Mouse (Mus musculus): ENCODE results near the gene Gm21992. TPM values are rescaled to one million over a fixed set of nuclear protein-coding genes. Genes with fewer than 3 reads are reported as not detected.

Gm21992 gene
- polyA plus RNA-seq, 1 experiment from 2014 or later, result 35.8 TPM

- Histone ChIP-seq H3K4me3 (ENCODE audit: low read depth, low read length) (peak overlapping the region; percentile 51), H3K9ac (replicated peaks; ENCODE audit: low read depth, low read length) (peak overlapping the region; percentile 45), H3K27ac (ENCODE audit: low read length) (no peak overlapping the region), H3K4me1 (ENCODE audit: control insufficient read depth, insufficient read depth, low read length) (0 out of 2 replicates have a peak, but pooled peaks cover 6% of the 10 kb centered on the region), H3K27me3 (ENCODE audit: control insufficient read depth, insufficient read depth, low read length) (peaks cover 23% of the 10 kb centered on the region; the same call in 1 of the 2 replicates), H3K36me3 (ENCODE audit: control insufficient read depth, insufficient read depth, low read length) (no peaks in the 10 kb centered on the region), H3K4me2 (replicated peaks; ENCODE audit: low read depth, low read length) (peak overlapping the region; percentile 99), H3K9me3 (ENCODE audit: control insufficient read depth, low read depth, low read length) (no peaks in the 10 kb centered on the region)
- ATAC-seq (ENCODE audit: insufficient number of reproducible peaks, insufficient read depth, low FRiP score, low read depth), result no peak
- WGBS, result 1% methylated on average over 49 of the region's 65 CpGs
Observed at GRCm38 (mm10) chr19:4711601-4712155, 99.7 kb downstream of the Gm21992 start.

- 14% methylated on average over 13 of the region's 13 CpGs for WGBS
- peaks cover 23% of the 10 kb centered on the region; the same call in 1 of the 2 replicates for H3K27me3 ChIP-seq (ENCODE audit: control insufficient read depth, insufficient read depth, low read length)
- no peak for ATAC-seq (ENCODE audit: insufficient number of reproducible peaks, insufficient read depth, low FRiP score, low read depth)
Observed at GRCm38 (mm10) chr19:4711098-4711600, 100.3 kb downstream of the Gm21992 start, which contains the start of gene Sptbn2. Gene Sptbn2 (plus strand): TSS chr19:4711167.

GRCm38 (mm10) chr19:4708765-4709164, 102.6 kb downstream of the Gm21992 start:
- H3K27me3 ChIP-seq (ENCODE audit: control insufficient read depth, insufficient read depth, low read length), result peaks cover 17% of the 10 kb centered on the region; the same call in 1 of the 2 replicates
- no peak overlapping the region for H3K27ac ChIP-seq (ENCODE audit: low read length)
- H3K4me1 ChIP-seq (ENCODE audit: control insufficient read depth, insufficient read depth, low read length), result 0 out of 2 replicates have a peak, but pooled peaks cover 6% of the 10 kb centered on the region
- no peak for ATAC-seq (ENCODE audit: insufficient number of reproducible peaks, insufficient read depth, low FRiP score, low read depth)
- WGBS, result 84% methylated on average over 10 of the region's 10 CpGs
- H3K9ac ChIP-seq (replicated peaks; ENCODE audit: low read depth, low read length), result no peak overlapping the region
- H3K9me3 ChIP-seq (ENCODE audit: control insufficient read depth, low read depth, low read length), result no peaks in the 10 kb centered on the region
- H3K4me2 ChIP-seq (replicated peaks; ENCODE audit: low read depth, low read length), result no peak overlapping the region
- H3K4me3 ChIP-seq (ENCODE audit: low read depth, low read length), result no peak overlapping the region
- H3K36me3 ChIP-seq (ENCODE audit: control insufficient read depth, insufficient read depth, low read length), result no peaks in the 10 kb centered on the region

More at GRCm38 (mm10) chr19:4711098-4711600, 100.3 kb downstream of the Gm21992 start, which contains the start of gene Sptbn2:
- Histone ChIP-seq H3K4me2 (replicated peaks; ENCODE audit: low read depth, low read length) (peak within 1 kb of the TSS; percentile 99), H3K4me1 (ENCODE audit: control insufficient read depth, insufficient read depth, low read length) (0 out of 2 replicates have a peak, but pooled peaks cover 6% of the 10 kb centered on the region), H3K4me3 (ENCODE audit: low read depth, low read length) (peak within 1 kb of the TSS; percentile 51), H3K27ac (ENCODE audit: low read length) (no peak within 1 kb of the TSS), H3K9me3 (ENCODE audit: control insufficient read depth, low read depth, low read length) (no peaks in the 10 kb centered on the region), H3K9ac (replicated peaks; ENCODE audit: low read depth, low read length) (peak within 1 kb of the TSS; percentile 45), H3K36me3 (ENCODE audit: control insufficient read depth, insufficient read depth, low read length) (no peaks in the 10 kb centered on the region)

GRCm38 (mm10) chr19:4701221-4701620, 110.2 kb downstream of the Gm21992 start:
- no peaks in the 10 kb centered on the region; the same call in 1 of the 2 replicates for H3K4me1 ChIP-seq (ENCODE audit: control insufficient read depth, insufficient read depth, low read length)
- 48% methylated on average over 7 of the region's 7 CpGs for WGBS
- H3K27me3 ChIP-seq (ENCODE audit: control insufficient read depth, insufficient read depth, low read length), result 0 out of 2 replicates have a peak, but pooled peaks cover 13% of the 10 kb centered on the region
- H3K9me3 ChIP-seq (ENCODE audit: control insufficient read depth, low read depth, low read length), result no peaks in the 10 kb centered on the region
- H3K9ac ChIP-seq (replicated peaks; ENCODE audit: low read depth, low read length), result no peak overlapping the region
- no peak overlapping the region for H3K4me2 ChIP-seq (replicated peaks; ENCODE audit: low read depth, low read length)
- no peak overlapping the region for H3K4me3 ChIP-seq (ENCODE audit: low read depth, low read length)
- H3K27ac ChIP-seq (ENCODE audit: low read length), result no peak overlapping the region
- ATAC-seq (ENCODE audit: insufficient number of reproducible peaks, insufficient read depth, low FRiP score, low read depth), result no peak
- H3K36me3 ChIP-seq (ENCODE audit: control insufficient read depth, insufficient read depth, low read length), result no peaks in the 10 kb centered on the region

GRCm38 (mm10) chr19:4700656-4701055, 110.8 kb downstream of the Gm21992 start:
- Histone ChIP-seq H3K4me3 (ENCODE audit: low read depth, low read length) (no peak overlapping the region), H3K27ac (ENCODE audit: low read length) (no peak overlapping the region), H3K9me3 (ENCODE audit: control insufficient read depth, low read depth, low read length) (no peaks in the 10 kb centered on the region), H3K36me3 (ENCODE audit: control insufficient read depth, insufficient read depth, low read length) (no peaks in the 10 kb centered on the region), H3K4me2 (replicated peaks; ENCODE audit: low read depth, low read length) (no peak overlapping the region), H3K9ac (replicated peaks; ENCODE audit: low read depth, low read length) (no peak overlapping the region), H3K27me3 (ENCODE audit: control insufficient read depth, insufficient read depth, low read length) (0 out of 2 replicates have a peak, but pooled peaks cover 13% of the 10 kb centered on the region), H3K4me1 (ENCODE audit: control insufficient read depth, insufficient read depth, low read length) (no peaks in the 10 kb centered on the region; the same call in 1 of the 2 replicates)
- ATAC-seq (ENCODE audit: insufficient number of reproducible peaks, insufficient read depth, low FRiP score, low read depth), result no peak
- 57% methylated on average over 8 of the region's 8 CpGs for WGBS

- 0 out of 2 replicates have a peak, but pooled peaks cover 13% of the 10 kb centered on the region for H3K27me3 ChIP-seq (ENCODE audit: control insufficient read depth, insufficient read depth, low read length)
- no peaks in the 10 kb centered on the region for H3K9me3 ChIP-seq (ENCODE audit: control insufficient read depth, low read depth, low read length)
- no peak overlapping the region for H3K4me3 ChIP-seq (ENCODE audit: low read depth, low read length)
- WGBS, result 42% methylated on average over 5 of the region's 5 CpGs
- no peak for ATAC-seq (ENCODE audit: insufficient number of reproducible peaks, insufficient read depth, low FRiP score, low read depth)
- H3K4me1 ChIP-seq (ENCODE audit: control insufficient read depth, insufficient read depth, low read length), result no peaks in the 10 kb centered on the region; the same call in 1 of the 2 replicates
- no peak overlapping the region for H3K27ac ChIP-seq (ENCODE audit: low read length)
- no peak overlapping the region for H3K9ac ChIP-seq (replicated peaks; ENCODE audit: low read depth, low read length)
- no peaks in the 10 kb centered on the region for H3K36me3 ChIP-seq (ENCODE audit: control insufficient read depth, insufficient read depth, low read length)
- H3K4me2 ChIP-seq (replicated peaks; ENCODE audit: low read depth, low read length), result no peak overlapping the region
Observed at GRCm38 (mm10) chr19:4699821-4700220, 111.6 kb downstream of the Gm21992 start.

GRCm38 (mm10) chr19:4698856-4699255, 112.6 kb downstream of the Gm21992 start:
- peak overlapping the region; percentile 18; the same call in 1 of the 2 replicates for H3K9ac ChIP-seq (replicated peaks; ENCODE audit: low read depth, low read length)

GRCm38 (mm10) chr19:4698205-4698677, 113.2 kb downstream of the Gm21992 start, which contains the start of gene Gm960:
Gene Gm960 (minus strand): TSS chr19:4698668.
- H3K36me3 ChIP-seq (ENCODE audit: control insufficient read depth, insufficient read depth, low read length), result no peaks in the 10 kb centered on the region
- WGBS, result 1% methylated on average over 40 of the region's 40 CpGs
- peak within 1 kb of the TSS; percentile 65 for H3K4me2 ChIP-seq (replicated peaks; ENCODE audit: low read depth, low read length)
- no peaks in the 10 kb centered on the region for H3K9me3 ChIP-seq (ENCODE audit: control insufficient read depth, low read depth, low read length)
- H3K9ac ChIP-seq (replicated peaks; ENCODE audit: low read depth, low read length), result peak within 1 kb of the TSS; percentile 18
- H3K27me3 ChIP-seq (ENCODE audit: control insufficient read depth, insufficient read depth, low read length), result 0 out of 2 replicates have a peak, but pooled peaks cover 13% of the 10 kb centered on the region
- peak within 1 kb of the TSS; percentile 46 for H3K4me3 ChIP-seq (ENCODE audit: low read depth, low read length)
- no peaks in the 10 kb centered on the region; the same call in 1 of the 2 replicates for H3K4me1 ChIP-seq (ENCODE audit: control insufficient read depth, insufficient read depth, low read length)
- H3K27ac ChIP-seq (ENCODE audit: low read length), result no peak within 1 kb of the TSS
- peak; percentile 61; the same call in 1 of the 2 replicates for ATAC-seq (ENCODE audit: insufficient number of reproducible peaks, insufficient read depth, low FRiP score, low read depth)

More at GRCm38 (mm10) chr19:4698856-4699255, 112.6 kb downstream of the Gm21992 start:
- H3K36me3 ChIP-seq (ENCODE audit: control insufficient read depth, insufficient read depth, low read length), result no peaks in the 10 kb centered on the region
- 0 out of 2 replicates have a peak, but pooled peaks cover 13% of the 10 kb centered on the region for H3K27me3 ChIP-seq (ENCODE audit: control insufficient read depth, insufficient read depth, low read length)
- H3K4me1 ChIP-seq (ENCODE audit: control insufficient read depth, insufficient read depth, low read length), result no peaks in the 10 kb centered on the region; the same call in 1 of the 2 replicates
- no peaks in the 10 kb centered on the region for H3K9me3 ChIP-seq (ENCODE audit: control insufficient read depth, low read depth, low read length)
- WGBS, result 34% methylated on average over 8 of the region's 8 CpGs
- no peak for ATAC-seq (ENCODE audit: insufficient number of reproducible peaks, insufficient read depth, low FRiP score, low read depth)
- no peak overlapping the region for H3K27ac ChIP-seq (ENCODE audit: low read length)
- peak overlapping the region; percentile 65; the same call in 1 of the 2 replicates for H3K4me2 ChIP-seq (replicated peaks; ENCODE audit: low read depth, low read length)
- no peak overlapping the region for H3K4me3 ChIP-seq (ENCODE audit: low read depth, low read length)
